ENCODE assay signal across 26 mouse cellular contexts in the genomic region with DNA sequence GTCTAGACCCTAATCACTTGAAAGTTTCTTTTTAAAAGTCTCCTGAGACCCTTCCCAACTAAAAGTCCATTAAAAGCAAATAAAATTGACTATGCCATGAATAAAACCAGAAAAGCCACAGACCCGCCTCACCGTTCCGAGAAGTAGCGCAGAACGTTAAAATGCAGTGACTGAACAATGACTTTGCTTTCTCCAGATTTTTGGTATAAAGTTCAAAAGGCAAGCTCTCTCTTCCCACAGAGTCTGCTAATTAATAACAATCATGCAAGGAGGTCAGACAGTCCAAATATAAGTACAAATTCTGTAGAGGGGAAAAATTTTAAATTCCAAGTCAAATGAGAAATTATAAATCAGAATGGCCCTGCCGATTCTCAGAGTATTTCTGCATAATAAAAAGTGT.
"Had no signal": no experiment of that assay in that cellular context is flagged by ENCODE, and none has a peak within 500 bp of the region (broad histone marks: within the 10 kb centered on the region; RNA-seq: fewer than 3 reads in every experiment).

No protein-coding gene starts in this region.

- H3K27me3 ChIP-seq: embryonic facial prominence, embryonic 12.5 days; embryonic facial prominence, embryonic 13.5 days; embryonic facial prominence, embryonic 15.5 days; forebrain, embryonic 12.5 days; forebrain, embryonic 13.5 days; forebrain, embryonic 15.5 days had no signal

- H3K4me3 ChIP-seq: embryonic facial prominence, embryonic 10.5 days; embryonic facial prominence, embryonic 12.5 days; embryonic facial prominence, embryonic 13.5 days; embryonic facial prominence, embryonic 15.5 days; erythroblast, embryonic 14.5 days; forebrain, embryonic 10.5 days; forebrain, embryonic 12.5 days; forebrain, embryonic 13.5 days; forebrain, embryonic 15.5 days; gastrocnemius, adult 2 months; heart, adult 2 months had no signal

- H3K27ac ChIP-seq: embryonic facial prominence, embryonic 10.5 days; embryonic facial prominence, embryonic 12.5 days; embryonic facial prominence, embryonic 13.5 days; embryonic facial prominence, embryonic 15.5 days; forebrain, embryonic 10.5 days; forebrain, embryonic 12.5 days; forebrain, embryonic 13.5 days; forebrain, embryonic 15.5 days; gastrocnemius, adult 2 months; heart, adult 2 months had no signal

- H3K36me3 ChIP-seq: embryonic facial prominence, embryonic 10.5 days; embryonic facial prominence, embryonic 12.5 days; embryonic facial prominence, embryonic 13.5 days; embryonic facial prominence, embryonic 15.5 days; forebrain, embryonic 10.5 days; forebrain, embryonic 12.5 days; forebrain, embryonic 15.5 days had no signal

- DNase-seq: cerebellum, adult 2 months; cerebellum, adult 8-10 months; cerebellum, adult 9-10 months; cerebellum, adult 9-11 months; cerebellum, postnatal 10 days; cerebellum, postnatal 14 days; cerebellum, postnatal 25 days; cerebellum, postnatal 36 days; embryo, embryonic 11 days; forebrain, postnatal 0 days; gastrocnemius, adult 2 months; gastrocnemius, postnatal 10 days; gastrocnemius, postnatal 14 days; gastrocnemius, postnatal 25 days; gastrocnemius, postnatal 36 days; heart, adult 18-20 months; heart, adult 2 months had no signal

- H3K4me1 ChIP-seq: forebrain, embryonic 12.5 days; forebrain, embryonic 15.5 days had no signal
